Mouse (Mus musculus) heart, postnatal 10 days (tissue): Measurements from ENCODE around the gene Mpz. TPM values are rescaled to one million over a fixed set of nuclear protein-coding genes. Genes with fewer than 3 reads are reported as not detected.

Experiments used
- DNase-seq, 2 experiments: peaks; one replicate each; pipeline ENCODE4 v3.0.0; 2021
- intact Hi-C: fragments of 180-260 bp; cut with DNase I; formaldehyde crosslinking; loops from one replicate; pipeline ENCODE4 v1.15.1; 2025
- total RNA-seq, 2 experiments: library from RNA; stranded (reverse); gene quantifications; 2 replicates each; pipeline ENCODE4 v1.2.3; 2021

The Mpz gene
- total RNA-seq, 2 experiments from 2014 or later, result 11.0 to 18.1 TPM

GRCm38 (mm10) chr1:171183620-171184019 lies 33.1 kb downstream of the Mpz start:
- intact Hi-C loops, result no loop called here
- DNase-seq, result peak; percentile 81 to 83

- intact Hi-C loops, result no loop called here
- DNase-seq, result peak; percentile 62 to 64
Observed at GRCm38 (mm10) chr1:171184314-171184713, 33.8 kb downstream of the Mpz start.

GRCm38 (mm10) chr1:171185655-171186054 lies 35.1 kb downstream of the Mpz start:
- DNase-seq, result no peak
- intact Hi-C loops, result no loop called here

- intact Hi-C loops, result no loop called here
- DNase-seq, result no peak
Observed at GRCm38 (mm10) chr1:171187851-171188700, 37.6 kb downstream of the Mpz start.

- peak; percentile 56 to 57 for DNase-seq
Observed at GRCm38 (mm10) chr1:171189046-171189445, 38.5 kb downstream of the Mpz start.

GRCm38 (mm10) chr1:171189476-171190114 lies 39.1 kb downstream of the Mpz start:
- intact Hi-C loops, result no loop called here

More at GRCm38 (mm10) chr1:171189046-171189445, 38.5 kb downstream of the Mpz start:
- intact Hi-C loops, result no loop called here

GRCm38 (mm10) chr1:171190832-171191231 lies 40.3 kb downstream of the Mpz start:
- intact Hi-C loops, result no loop called here
- DNase-seq, result no peak

More at GRCm38 (mm10) chr1:171189476-171190114, 39.1 kb downstream of the Mpz start:
- peak; percentile 50 to 66 for DNase-seq

GRCm38 (mm10) chr1:171192283-171192682 lies 41.8 kb downstream of the Mpz start:
- intact Hi-C loops, result loop anchor here (2.0 kb wide), 1 partner anchor 29 kb away; no protein-coding TSS in a partner anchor
- DNase-seq, result no peak

GRCm38 (mm10) chr1:171193093-171193840 lies 42.8 kb downstream of the Mpz start:
- intact Hi-C loops, result loop anchor here (2.0 kb wide), 1 partner anchor 28 kb away; no protein-coding TSS in a partner anchor
- DNase-seq, result peak; percentile 29 to 49

- intact Hi-C loops, result loop anchor here (2.0 kb wide), 1 partner anchor 27 kb away; no protein-coding TSS in a partner anchor
- DNase-seq, result no peak
Observed at GRCm38 (mm10) chr1:171193911-171194830, 43.7 kb downstream of the Mpz start.

GRCm38 (mm10) chr1:171195046-171195822 lies 44.7 kb downstream of the Mpz start:
- intact Hi-C loops, result no loop called here

GRCm38 (mm10) chr1:171195887-171196397 lies 45.4 kb downstream of the Mpz start, which contains the start of gene Pcp4l1:
Gene Pcp4l1 (minus strand): TSS chr1:171196268.
- intact Hi-C loops, result no loop called here
- peak; percentile 85 to 88 for DNase-seq

More at GRCm38 (mm10) chr1:171195046-171195822, 44.7 kb downstream of the Mpz start:
- DNase-seq, result no peak

GRCm38 (mm10) chr1:171199532-171199931 lies 49.0 kb downstream of the Mpz start:
- DNase-seq, result no peak
- intact Hi-C loops, result no loop called here

- intact Hi-C loops, result no loop called here
- DNase-seq, result no peak
Observed at GRCm38 (mm10) chr1:171200769-171201168, 50.3 kb downstream of the Mpz start.

GRCm38 (mm10) chr1:171203471-171204248 lies 53.1 kb downstream of the Mpz start:
- DNase-seq, result no peak
- intact Hi-C loops, result no loop called here

GRCm38 (mm10) chr1:171204249-171204644 lies 53.7 kb downstream of the Mpz start:
- intact Hi-C loops, result no loop called here
- DNase-seq, result no peak

GRCm38 (mm10) chr1:171205704-171206493 lies 55.4 kb downstream of the Mpz start:
- DNase-seq, result no peak

More at GRCm38 (mm10) chr1:171205704-171206493, 55.4 kb downstream of the Mpz start:
- intact Hi-C loops, result no loop called here
